ENCODE assay signal across 7 mouse cellular contexts in genomic region chr5:140321042-140321755, GRCm38 (mm10). TPM values are rescaled to one million over a fixed set of nuclear protein-coding genes. Genes with fewer than 3 reads are reported as not detected.
DNase-seq lines count a peak whose midpoint lies in the region; ATAC-seq lines count a peak whose summit lies in the region.

TSS of gene Mad1l1 (minus strand) at chr5:140321552.
TSS of gene Nudt1 (plus strand) at chr5:140321656.

- H3K4me2 ChIP-seq in embryonic facial prominence, embryonic 12.5 days (replicated peaks) = peak within 1 kb of the TSS; percentile 76
- H3K4me2 ChIP-seq in limb, embryonic 11.5 days (ENCODE audit: low read depth, severe bottlenecking) = peak within 1 kb of the TSS; percentile 48
- peak within 1 kb of the TSS; percentile 78 for H3K4me2 ChIP-seq in midbrain, embryonic 14.5 days (ENCODE audit: low read length)

- H3K9ac ChIP-seq in embryonic facial prominence, embryonic 12.5 days = peak within 1 kb of the TSS; percentile 96
- peak within 1 kb of the TSS; percentile 95 for H3K9ac ChIP-seq in limb, embryonic 11.5 days (ENCODE audit: low read length)
- H3K9ac ChIP-seq in midbrain, embryonic 14.5 days (replicated peaks; ENCODE audit: low read length) = peak within 1 kb of the TSS; percentile 98

- peak; percentile 91 for DNase-seq in adrenal gland, postnatal 25 days
- DNase-seq in heart, adult 11 months = peak; percentile 99
- DNase-seq in kidney, adult 18-20 months = peak; percentile 95
- peak; percentile 97 for DNase-seq in limb, embryonic 11.5 days (ENCODE audit: low spot score)
- DNase-seq in midbrain, embryonic 14.5 days = peak; percentile 98
- peak; percentile 90 to 91 for DNase-seq in spleen, adult 18-20 months

- H3K4me3 ChIP-seq in embryonic facial prominence, embryonic 12.5 days = peak within 1 kb of the TSS; percentile 91
- peak within 1 kb of the TSS; percentile 83 for H3K4me3 ChIP-seq in limb, embryonic 11.5 days (ENCODE audit: low read depth, low read length)
- peak within 1 kb of the TSS; percentile 91 for H3K4me3 ChIP-seq in midbrain, embryonic 14.5 days (replicated peaks; ENCODE audit: low read depth, low read length)

- peak; percentile 80 for ATAC-seq in embryonic facial prominence, embryonic 12.5 days (ENCODE audit: insufficient number of reproducible peaks, insufficient read depth, low FRiP score, low TSS enrichment)
- peak; percentile 88 for ATAC-seq in limb, embryonic 11.5 days (ENCODE audit: insufficient number of reproducible peaks, low FRiP score, low TSS enrichment, low read depth)
- peak; percentile 89 for ATAC-seq in midbrain, embryonic 14.5 days (ENCODE audit: low FRiP score, low TSS enrichment)

- no peaks in the 10 kb centered on the region for H3K9me3 ChIP-seq in embryonic facial prominence, embryonic 12.5 days
- no peaks in the 10 kb centered on the region for H3K9me3 ChIP-seq in limb, embryonic 11.5 days (ENCODE audit: control insufficient read depth, low read length)
- H3K9me3 ChIP-seq in midbrain, embryonic 14.5 days (ENCODE audit: control insufficient read depth, low read length) = no peaks in the 10 kb centered on the region

- under 1% methylated on average over 60 of the region's 60 CpGs for WGBS in embryonic facial prominence, embryonic 12.5 days
- under 1% methylated on average over 59 of the region's 60 CpGs for WGBS in limb, embryonic 11.5 days
- WGBS in midbrain, embryonic 14.5 days = under 1% methylated on average over 60 of the region's 60 CpGs

- no peaks in the 10 kb centered on the region for H3K27me3 ChIP-seq in embryonic facial prominence, embryonic 12.5 days
- H3K27me3 ChIP-seq in limb, embryonic 11.5 days (ENCODE audit: control insufficient read depth, insufficient read depth, low read length) = no peaks in the 10 kb centered on the region
- no peaks in the 10 kb centered on the region for H3K27me3 ChIP-seq in midbrain, embryonic 14.5 days (ENCODE audit: control insufficient read depth, insufficient read depth, low read length)

- H3K4me1 ChIP-seq in embryonic facial prominence, embryonic 12.5 days = peaks cover 11% of the 10 kb centered on the region
- peaks cover 5% of the 10 kb centered on the region; the same call in 1 of the 2 replicates for H3K4me1 ChIP-seq in limb, embryonic 11.5 days (ENCODE audit: control insufficient read depth, insufficient read depth, low read length)
- peaks cover 11% of the 10 kb centered on the region for H3K4me1 ChIP-seq in midbrain, embryonic 14.5 days (ENCODE audit: control insufficient read depth, insufficient read depth, low read length)

- peak within 1 kb of the TSS; percentile 69 for H3K27ac ChIP-seq in embryonic facial prominence, embryonic 12.5 days
- H3K27ac ChIP-seq in limb, embryonic 11.5 days (replicated peaks; ENCODE audit: low read depth, low read length) = peak within 1 kb of the TSS; percentile 75
- peak within 1 kb of the TSS; percentile 78 for H3K27ac ChIP-seq in midbrain, embryonic 14.5 days (replicated peaks; ENCODE audit: low read depth, low read length)

- no peaks in the 10 kb centered on the region for H3K36me3 ChIP-seq in embryonic facial prominence, embryonic 12.5 days
- no peaks in the 10 kb centered on the region for H3K36me3 ChIP-seq in limb, embryonic 11.5 days (ENCODE audit: control insufficient read depth, insufficient read depth, low read length)
- H3K36me3 ChIP-seq in midbrain, embryonic 14.5 days (ENCODE audit: control insufficient read depth, insufficient read depth, low read length) = no peaks in the 10 kb centered on the region

RNA-seq across cellular contexts. Expression of gene Mad1l1, which starts in this region (rescaled TPM):
- total RNA-seq in adrenal gland, postnatal 25 days (2021) = 17.2 and 23.1 TPM in 2 replicates
- 56.3 TPM in 2 replicates for polyA plus RNA-seq in embryonic facial prominence, embryonic 12.5 days (2016; fragmentation: Nextera tagmentation; extraction: Ambion mirVana)
- polyA plus RNA-seq in limb, embryonic 11.5 days (2014; fragmentation: Nextera tagmentation; extraction: Ambion mirVana) = 51.5 and 57.4 TPM in 2 replicates
- polyA plus RNA-seq in midbrain, embryonic 14.5 days (2014; fragmentation: Nextera tagmentation; extraction: Ambion mirVana) = 29.8 and 30.3 TPM in 2 replicates

RNA-seq across cellular contexts. Expression of gene Nudt1, which starts in this region (rescaled TPM):
- 23.5 and 29.0 TPM in 2 replicates for total RNA-seq in adrenal gland, postnatal 25 days (2021)
- 48.1 and 50.6 TPM in 2 replicates for polyA plus RNA-seq in embryonic facial prominence, embryonic 12.5 days (2016; fragmentation: Nextera tagmentation; extraction: Ambion mirVana)
- polyA plus RNA-seq in limb, embryonic 11.5 days (2014; fragmentation: Nextera tagmentation; extraction: Ambion mirVana) = 58.1 and 58.8 TPM in 2 replicates
- polyA plus RNA-seq in midbrain, embryonic 14.5 days (2014; fragmentation: Nextera tagmentation; extraction: Ambion mirVana) = 16.5 and 18.8 TPM in 2 replicates

Comparison
In these comparisons a context has a peak if more than half of its experiments do, and no peak if none do; other contexts are left out.
1. Peak in every context shown above with its lines: DNase-seq, ATAC-seq, H3K4me3 ChIP-seq and H3K27ac ChIP-seq.